25 mouse cellular contexts compared by ENCODE assay signal in the genomic region with DNA sequence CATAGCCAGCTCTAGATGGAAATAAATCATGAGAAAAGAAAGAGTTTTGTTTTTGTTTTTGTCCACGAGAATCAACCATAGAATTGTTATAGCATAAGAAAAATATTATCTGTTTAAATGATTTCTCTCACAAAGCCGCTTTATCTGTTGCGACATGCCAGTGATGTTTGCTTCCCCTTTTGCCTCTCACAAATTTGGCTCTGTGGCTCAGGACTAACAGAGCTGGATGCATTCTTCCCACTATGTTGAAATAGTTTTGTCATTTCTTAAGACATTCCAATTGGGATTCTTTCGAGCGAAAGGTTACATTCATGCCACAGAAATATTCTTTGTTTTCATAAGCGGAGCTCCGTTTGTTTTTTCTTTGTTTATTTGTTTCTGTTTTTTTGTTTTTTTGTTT.
DNase-seq lines count a peak whose midpoint lies in the region; ATAC-seq and TF ChIP-seq lines count a peak whose summit lies in the region.
"Had no signal": no experiment of that assay in that cellular context is flagged by ENCODE, and none has a peak within 500 bp of the region (broad histone marks: within the 10 kb centered on the region; RNA-seq: fewer than 3 reads in every experiment).

No protein-coding gene starts in this region.

- no peaks in the 10 kb centered on the region for H3K79me2 ChIP-seq in liver, adult 2 months (ENCODE audit: control insufficient read depth, insufficient read depth, low read length)

- ATAC-seq in liver, postnatal 0 days: no peak
- ATAC-seq in megakaryocyte, adult 5-6 weeks (ENCODE audit: poor library complexity, severe bottlenecking): 0 out of 2 replicates have a peak, but pooled peaks have one; percentile 51
- ATAC-seq: forebrain, postnatal 0 days; hindbrain, embryonic 16.5 days; midbrain, embryonic 16.5 days; Patski had no signal

- H3K27me3 ChIP-seq in liver, adult 2 months (ENCODE audit: control insufficient read depth, insufficient read depth, low read length): no peaks in the 10 kb centered on the region
- H3K27me3 ChIP-seq in liver, postnatal 0 days (ENCODE audit: insufficient read depth, low read length): no peaks in the 10 kb centered on the region
- H3K27me3 ChIP-seq: CH12.LX; liver, embryonic 13.5 days had no signal

- peak; percentile 8 for DNase-seq in adrenal gland, postnatal 14 days
- DNase-seq in adrenal gland, adult 18-20 months (ENCODE audit: low spot score in 2 of 2): no peak
- peak; percentile 88 for DNase-seq in liver, adult 2 months (ENCODE audit: extremely low read depth, low read depth, low spot score)
- no peak for DNase-seq in liver, postnatal 0 days
- peak; percentile 50 for DNase-seq in adipocyte (ENCODE audit: low spot score)
- no peak for DNase-seq in ovary, postnatal 36 days (ENCODE audit: low spot score)
- no peak for DNase-seq in left cerebral cortex, adult 11 months (ENCODE audit: low spot score)
- DNase-seq: adrenal gland, postnatal 36 days; cerebellum, adult 9-10 months; forebrain, postnatal 0 days; kidney, adult 18-20 months; kidney, postnatal 4 days; left cerebral cortex, postnatal 4 days; liver, embryonic 13.5 days; lung, adult 2 months; right cerebral cortex, adult 18-20 months; thymus, adult 18-20 months had no signal

- no peak for TF ChIP-seq CTCF in liver, adult 2 months (IDR thresholded peaks at IDR 0.05; ENCODE audit: low read depth, low read length)
- no peak for TF ChIP-seq CTCF in liver, postnatal 0 days (IDR thresholded peaks at IDR 0.05; ENCODE audit: low read depth)

- H3K4me1 ChIP-seq in liver, adult 2 months (ENCODE audit: control insufficient read depth, insufficient read depth, low read length): no peaks in the 10 kb centered on the region
- H3K4me1 ChIP-seq in liver, postnatal 0 days (ENCODE audit: insufficient read depth): no peaks in the 10 kb centered on the region
- H3K4me1 ChIP-seq: liver, embryonic 13.5 days had no signal

- no peak overlapping the region for H3K4me2 ChIP-seq in liver, postnatal 0 days (ENCODE audit: low read depth, low read length)
- H3K4me2 ChIP-seq: liver, embryonic 13.5 days; midbrain, embryonic 11.5 days had no signal

- WGBS in liver, adult 2 months: 49% methylated on average over 7 of the region's 7 CpGs
- 66% methylated on average over 7 of the region's 7 CpGs for WGBS in liver, postnatal 0 days (ENCODE audit: insufficient replicate concordance)

- no peak overlapping the region for H3K4me3 ChIP-seq in liver, adult 2 months (ENCODE audit: insufficient read depth, low read depth, low read length)
- H3K4me3 ChIP-seq in liver, postnatal 0 days (ENCODE audit: low read depth, low read length): no peak overlapping the region
- H3K4me3 ChIP-seq: erythroblast, embryonic 14.5 days; liver, embryonic 13.5 days had no signal

- no peak for TF ChIP-seq EP300 in liver, postnatal 0 days (IDR thresholded peaks at IDR 0.05; ENCODE audit: low read depth)

- H3K36me3 ChIP-seq in liver, adult 2 months (ENCODE audit: control insufficient read depth, insufficient read depth, low read length): no peaks in the 10 kb centered on the region
- H3K36me3 ChIP-seq in liver, postnatal 0 days (replicated peaks; ENCODE audit: insufficient read depth, low read length): no peaks in the 10 kb centered on the region
- H3K36me3 ChIP-seq: liver, embryonic 13.5 days had no signal

- TF ChIP-seq POLR2A in liver, adult 2 months (IDR thresholded peaks at IDR 0.05; ENCODE audit: extremely low read depth, insufficient read depth, low read length): no peak

- H3K9me3 ChIP-seq in liver, postnatal 0 days (ENCODE audit: low read length): no peaks in the 10 kb centered on the region
- H3K9me3 ChIP-seq: liver, embryonic 13.5 days had no signal

- H3K27ac ChIP-seq in liver, adult 2 months (replicated peaks; ENCODE audit: insufficient read depth, low read depth, low read length): no peak overlapping the region
- H3K27ac ChIP-seq in liver, postnatal 0 days (ENCODE audit: low read depth): no peak overlapping the region
- H3K27ac ChIP-seq: liver, embryonic 13.5 days; stomach, postnatal 0 days had no signal

- no peak overlapping the region for H3K9ac ChIP-seq in liver, adult 2 months (ENCODE audit: low read depth, low read length)
- no peak overlapping the region for H3K9ac ChIP-seq in liver, postnatal 0 days (replicated peaks)
- H3K9ac ChIP-seq: forebrain, postnatal 0 days; liver, embryonic 13.5 days had no signal

Comparison
In these comparisons a context has a peak if more than half of its experiments do, and no peak if none do; other contexts are left out.
1. DNase-seq: peak in adrenal gland, postnatal 14 days (single experiment), liver, adult 2 months (single experiment) and adipocyte (single experiment); none in adrenal gland, adult 18-20 months (0 of 2), liver, postnatal 0 days (single experiment), ovary, postnatal 36 days (single experiment) and left cerebral cortex, adult 11 months (single experiment).